Mouse (Mus musculus) layer of hippocampus, postnatal 14 days (tissue): Measurements from ENCODE around the gene Hmox1. TPM values are rescaled to one million over a fixed set of nuclear protein-coding genes. Genes with fewer than 3 reads are reported as not detected.

Source experiments
- DNase-seq, 2 experiments: peaks; one replicate each; pipeline ENCODE4 v3.0.0; 2021 to 2022; ENCODE audit warnings: low spot score in 2 of 2, mixed read lengths in 1 of 2
- long read RNA-seq, 2 experiments: library from polyadenylated mRNA; stranded (forward); transcript quantifications; one replicate each; pipeline ENCODE4 v2.0.0; 2021
- total RNA-seq, 2 experiments: library from RNA; stranded (reverse); gene quantifications; 2 replicates each; pipeline ENCODE4 v1.2.3; 2021

Gene Hmox1
- total RNA-seq, result 1 to 10 TPM; 5.0 to 6.0 TPM
- long read RNA-seq, experiment 1, partial matches to known transcripts, result 0 of 2 reads
- long read RNA-seq, experiment 1, other reads (novel, unspliced or antisense), result 0 of 2 reads
- long read RNA-seq, experiment 2, result 0 reads

GRCm38 (mm10) chr8:75093399-75094156 is at the start of gene Hmox1:
Gene Hmox1 (plus strand): TSS chr8:75093621.
- DNase-seq, result peak; percentile 75 to 78

- DNase-seq, result no peak
Measured at GRCm38 (mm10) chr8:75046303-75046702, 47.1 kb upstream of the Hmox1 start.

GRCm38 (mm10) chr8:75047784-75048183 is 45.6 kb upstream of the Hmox1 start:
- no peak for DNase-seq

- DNase-seq, result no peak
Measured at GRCm38 (mm10) chr8:75053342-75053741, 40.1 kb upstream of the Hmox1 start.

GRCm38 (mm10) chr8:75055673-75056072 is 37.7 kb upstream of the Hmox1 start:
- no peak for DNase-seq

GRCm38 (mm10) chr8:75060022-75060421 is 33.4 kb upstream of the Hmox1 start:
- DNase-seq, result no peak

- no peak for DNase-seq
Measured at GRCm38 (mm10) chr8:75060815-75061214, 32.6 kb upstream of the Hmox1 start.

GRCm38 (mm10) chr8:75063290-75063689 is 30.1 kb upstream of the Hmox1 start:
- DNase-seq, result no peak

- no peak for DNase-seq
Measured at GRCm38 (mm10) chr8:75064790-75065189, 28.6 kb upstream of the Hmox1 start.

- no peak for DNase-seq
Measured at GRCm38 (mm10) chr8:75067287-75067686, 26.1 kb upstream of the Hmox1 start.

GRCm38 (mm10) chr8:75070297-75070696 is 23.1 kb upstream of the Hmox1 start:
- DNase-seq, result no peak

GRCm38 (mm10) chr8:75071627-75072346 is 21.6 kb upstream of the Hmox1 start:
- DNase-seq, result peak; percentile 79 to 85

GRCm38 (mm10) chr8:75074876-75075275 is 18.5 kb upstream of the Hmox1 start:
- no peak for DNase-seq

- no peak for DNase-seq
Measured at GRCm38 (mm10) chr8:75078215-75078614, 15.2 kb upstream of the Hmox1 start.

- DNase-seq, result no peak
Measured at GRCm38 (mm10) chr8:75078851-75079250, 14.6 kb upstream of the Hmox1 start.

GRCm38 (mm10) chr8:75081364-75082040 is 11.9 kb upstream of the Hmox1 start:
- no peak for DNase-seq

GRCm38 (mm10) chr8:75082181-75082805 is 11.1 kb upstream of the Hmox1 start:
- no peak for DNase-seq

GRCm38 (mm10) chr8:75083846-75084245 is 9.6 kb upstream of the Hmox1 start:
- DNase-seq, result peak; percentile 76 to 84

- no peak for DNase-seq
Measured at GRCm38 (mm10) chr8:75084382-75085064, 8.9 kb upstream of the Hmox1 start.

- DNase-seq, result no peak
Measured at GRCm38 (mm10) chr8:75086002-75086401, 7.4 kb upstream of the Hmox1 start.

- no peak for DNase-seq
Measured at GRCm38 (mm10) chr8:75087127-75087526, 6.3 kb upstream of the Hmox1 start.
